Mouse (Mus musculus): ENCODE data around the gene Ascc3.
A peak's percentile ranks its signal among the peaks of the same experiment; 100 is the strongest.

Ascc3 gene

GRCm38 (mm10) chr10:50895881-50896766 lies 303.7 kb downstream of the Ascc3 start:
- peak; percentile 45 for DNase-seq

GRCm38 (mm10) chr10:50896767-50897390 lies 304.4 kb downstream of the Ascc3 start:
- DNase-seq, result peak; percentile 39

- DNase-seq, result peak; percentile 76
Measured at GRCm38 (mm10) chr10:50897530-50898471, 305.3 kb downstream of the Ascc3 start.

GRCm38 (mm10) chr10:50898621-50899020 lies 306.2 kb downstream of the Ascc3 start:
- DNase-seq, result no peak

- peak; percentile 31 for DNase-seq
Measured at GRCm38 (mm10) chr10:50899846-50900745, 307.6 kb downstream of the Ascc3 start.
